Mouse (Mus musculus) 3134 (cell line): Measurements from ENCODE around the gene Shank2.

Experiments used
- DNase-seq: peaks from one replicate; pipeline ENCODE4 v3.0.0-alpha.2; 2011; ENCODE audit warnings: low spot score; ENCODE audit not compliant: insufficient read length; ENCODE audit errors: extremely low read depth

Gene Shank2

GRCm38 (mm10) chr7:144257821-144258220, 256.1 kb downstream of the Shank2 start:
- no peak for DNase-seq

GRCm38 (mm10) chr7:144258332-144258731, 256.6 kb downstream of the Shank2 start:
- DNase-seq: no peak

- no peak for DNase-seq
Observed at GRCm38 (mm10) chr7:144262666-144263065, 260.9 kb downstream of the Shank2 start.

GRCm38 (mm10) chr7:144266745-144267144, 265.0 kb downstream of the Shank2 start:
- DNase-seq: no peak

- no peak for DNase-seq
Observed at GRCm38 (mm10) chr7:144268329-144268728, 266.6 kb downstream of the Shank2 start.

- no peak for DNase-seq
Observed at GRCm38 (mm10) chr7:144268778-144269177, 267.1 kb downstream of the Shank2 start.

GRCm38 (mm10) chr7:144271074-144271473, 269.3 kb downstream of the Shank2 start:
- DNase-seq: no peak

- DNase-seq: no peak
Observed at GRCm38 (mm10) chr7:144278703-144279102, 277.0 kb downstream of the Shank2 start.

GRCm38 (mm10) chr7:144283701-144284100, 282.0 kb downstream of the Shank2 start:
- DNase-seq: no peak

GRCm38 (mm10) chr7:144284241-144285065, 282.7 kb downstream of the Shank2 start:
- no peak for DNase-seq

GRCm38 (mm10) chr7:144285066-144285633, 283.4 kb downstream of the Shank2 start:
- DNase-seq: no peak

GRCm38 (mm10) chr7:144285912-144286311, 284.2 kb downstream of the Shank2 start:
- DNase-seq: no peak

- DNase-seq: no peak
Observed at GRCm38 (mm10) chr7:144287991-144288390, 286.3 kb downstream of the Shank2 start.

- no peak for DNase-seq
Observed at GRCm38 (mm10) chr7:144291478-144291877, 289.8 kb downstream of the Shank2 start.

GRCm38 (mm10) chr7:144293611-144294010, 291.9 kb downstream of the Shank2 start:
- DNase-seq: no peak

- DNase-seq: no peak
Observed at GRCm38 (mm10) chr7:144294239-144295200, 292.8 kb downstream of the Shank2 start.

- DNase-seq: peak; percentile 31
Observed at GRCm38 (mm10) chr7:144299351-144299750, 297.6 kb downstream of the Shank2 start.

- DNase-seq: no peak
Observed at GRCm38 (mm10) chr7:144301646-144302045, 299.9 kb downstream of the Shank2 start.

- DNase-seq: no peak
Observed at GRCm38 (mm10) chr7:144302498-144302897, 300.8 kb downstream of the Shank2 start.

- no peak for DNase-seq
Observed at GRCm38 (mm10) chr7:144307853-144308409, 306.2 kb downstream of the Shank2 start.
